In the genomic region with DNA sequence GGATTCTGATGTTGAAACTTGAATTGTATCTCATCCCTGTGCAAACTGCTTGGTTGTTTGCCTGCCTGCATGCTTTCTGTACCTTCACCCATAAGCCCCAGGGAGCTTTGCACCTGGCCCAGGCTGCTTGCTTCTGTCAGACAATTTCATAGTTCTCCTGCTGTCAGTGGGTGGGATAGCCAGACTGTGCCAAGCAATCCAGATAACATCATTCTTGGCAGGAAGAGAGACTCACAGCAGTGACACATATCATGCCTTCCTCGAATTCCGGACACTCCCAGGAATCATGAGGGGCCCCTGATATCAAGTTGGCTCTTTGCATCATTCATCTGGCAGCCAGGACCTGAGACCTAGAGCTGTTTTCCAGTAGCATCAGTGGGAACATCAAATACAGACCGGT, we compare ENCODE assay signal across 13 mouse cellular contexts. TPM values are rescaled to one million over a fixed set of nuclear protein-coding genes. Genes with fewer than 3 reads are reported as not detected.
DNase-seq lines count a peak whose midpoint lies in the region; ATAC-seq and TF ChIP-seq lines count a peak whose summit lies in the region.
"Had no signal": no experiment of that assay in that cellular context is flagged by ENCODE, and none has a peak within 500 bp of the region (broad histone marks: within the 10 kb centered on the region; RNA-seq: fewer than 3 reads in every experiment).

No protein-coding gene starts in this region.

- no peaks in the 10 kb centered on the region for H3K36me3 ChIP-seq in midbrain, postnatal 0 days (ENCODE audit: insufficient read depth, low read length)
- no peaks in the 10 kb centered on the region for H3K36me3 ChIP-seq in midbrain, embryonic 13.5 days
- H3K36me3 ChIP-seq: limb, embryonic 15.5 days had no signal

- H3K27me3 ChIP-seq in midbrain, postnatal 0 days (ENCODE audit: insufficient read depth, low read length), result no peaks in the 10 kb centered on the region
- H3K27me3 ChIP-seq in midbrain, embryonic 13.5 days, result no peaks in the 10 kb centered on the region
- H3K27me3 ChIP-seq: limb, embryonic 15.5 days had no signal

- H3K9ac ChIP-seq in midbrain, postnatal 0 days (replicated peaks; ENCODE audit: low read length, poor library complexity, severe bottlenecking), result no peak overlapping the region
- no peak overlapping the region for H3K9ac ChIP-seq in midbrain, embryonic 13.5 days (replicated peaks)
- H3K9ac ChIP-seq: limb, embryonic 15.5 days had no signal

- no peak for ATAC-seq in midbrain, postnatal 0 days (ENCODE audit: low FRiP score)
- no peak for ATAC-seq in midbrain, embryonic 13.5 days

- WGBS in midbrain, postnatal 0 days, result 77% methylated on average over 3 of the region's 3 CpGs
- 80% methylated on average over 3 of the region's 3 CpGs for WGBS in midbrain, embryonic 13.5 days

- H3K4me3 ChIP-seq in gastrocnemius, adult 2 months, result no peak overlapping the region
- H3K4me3 ChIP-seq in midbrain, postnatal 0 days (ENCODE audit: low read depth, low read length), result no peak overlapping the region
- H3K4me3 ChIP-seq in midbrain, embryonic 13.5 days (replicated peaks), result no peak overlapping the region
- H3K4me3 ChIP-seq: limb, embryonic 15.5 days had no signal

- peak; percentile 16 for DNase-seq in gastrocnemius, adult 2 months
- no peak for DNase-seq in gastrocnemius, postnatal 10 days
- peak; percentile 7 for DNase-seq in midbrain, postnatal 0 days (ENCODE audit: low spot score)
- DNase-seq in heart, postnatal 4 days, result peak; percentile 36
- DNase-seq in skeletal muscle tissue, adult 2 months (ENCODE audit: low read depth, low spot score), result peak; percentile 36
- no peak for DNase-seq in liver
- DNase-seq in urinary bladder, postnatal 10 days (ENCODE audit: low spot score), result no peak
- DNase-seq: adrenal gland, adult 8-10 months; cerebellum, adult 11-12 months; kidney, postnatal 4 days had no signal

- intact Hi-C loops in gastrocnemius, adult 2 months (cut with DNase I), result no loop called here

- no peak overlapping the region for H3K4me2 ChIP-seq in midbrain, postnatal 0 days (ENCODE audit: low read depth, low read length, poor library complexity, severe bottlenecking)
- H3K4me2 ChIP-seq in midbrain, embryonic 13.5 days (replicated peaks), result no peak overlapping the region
- H3K4me2 ChIP-seq: limb, embryonic 15.5 days had no signal

- no peaks in the 10 kb centered on the region for H3K4me1 ChIP-seq in midbrain, postnatal 0 days (ENCODE audit: insufficient read depth, low read length)
- no peaks in the 10 kb centered on the region for H3K4me1 ChIP-seq in midbrain, embryonic 13.5 days (replicated peaks)
- H3K4me1 ChIP-seq: limb, embryonic 15.5 days had no signal

- TF ChIP-seq CTCF in gastrocnemius, adult 2 months (IDR thresholded peaks at IDR 0.05), result no peak
- TF ChIP-seq CTCF in midbrain, postnatal 0 days (IDR thresholded peaks at IDR 0.05), result no peak

- no peak overlapping the region for H3K27ac ChIP-seq in gastrocnemius, adult 2 months
- H3K27ac ChIP-seq in midbrain, postnatal 0 days (ENCODE audit: low read depth, low read length), result no peak overlapping the region
- H3K27ac ChIP-seq in midbrain, embryonic 13.5 days, result no peak overlapping the region
- H3K27ac ChIP-seq: limb, embryonic 15.5 days; macrophage had no signal

- H3K9me3 ChIP-seq in midbrain, postnatal 0 days (ENCODE audit: low read length), result no peaks in the 10 kb centered on the region
- H3K9me3 ChIP-seq in midbrain, embryonic 13.5 days, result no peaks in the 10 kb centered on the region
- H3K9me3 ChIP-seq: limb, embryonic 15.5 days had no signal

RNA-seq across cellular contexts. Expression of a gene that starts 45.8 kb away (rescaled TPM):
- 10 to 100 TPM in 1 of 2 experiments, 1 to 10 TPM in 1; 8.1 to 12.1 TPM for total RNA-seq in gastrocnemius, adult 2 months (2021)
- 10 to 100 TPM; 25.8 to 35.6 TPM for total RNA-seq in gastrocnemius, postnatal 10 days (2021)
- 2.1 and 4.4 TPM in 2 replicates for total RNA-seq in midbrain, postnatal 0 days (2014; rRNA removed)
- 1.1 and 1.2 TPM in 2 replicates for polyA plus RNA-seq in midbrain, postnatal 0 days (2015; fragmentation: Nextera tagmentation; extraction: Ambion mirVana)
- 4.2 and 4.5 TPM in 2 replicates for polyA plus RNA-seq in midbrain, embryonic 13.5 days (2015; fragmentation: Nextera tagmentation; extraction: Ambion mirVana)
- total RNA-seq in heart, postnatal 4 days (2021), result 100 to 1,000 TPM; 107 to 108 TPM

Comparison
In these comparisons a context has a peak if more than half of its experiments do, and no peak if none do; other contexts are left out.
1. DNase-seq: peak in gastrocnemius, adult 2 months (single experiment), midbrain, postnatal 0 days (single experiment), heart, postnatal 4 days (single experiment) and skeletal muscle tissue, adult 2 months (single experiment); none in gastrocnemius, postnatal 10 days (single experiment), liver (single experiment) and urinary bladder, postnatal 10 days (single experiment).